Mouse (Mus musculus) heart, postnatal 10 days (tissue): Measurements from ENCODE around the gene Teddm1a. TPM values are rescaled to one million over a fixed set of nuclear protein-coding genes. Genes with fewer than 3 reads are reported as not detected.
A peak's percentile ranks its signal among the peaks of the same experiment; 100 is the strongest.
"Not testable (repeated sequence)": the region's sequence is repeated elsewhere in the genome, so short reads cannot be mapped to it uniquely, and the experiment has no call there.

Source experiments
- DNase-seq, 2 experiments: peaks; one replicate each; pipeline ENCODE4 v3.0.0; 2021
- intact Hi-C: fragments of 180-260 bp; cut with DNase I; formaldehyde crosslinking; loops from one replicate; pipeline ENCODE4 v1.15.1; 2025
- total RNA-seq, 2 experiments: library from RNA; stranded (reverse); gene quantifications; 2 replicates each; pipeline ENCODE4 v1.2.3; 2021

Gene Teddm1a
- not detected for total RNA-seq

- no peak for DNase-seq
- intact Hi-C loops = loop anchor here (10.0 kb wide), 1 partner anchor 833 kb away; no protein-coding TSS in a partner anchor
These were observed at the start of gene Teddm1a for GRCm38 (mm10) chr1:153891442-153891841. Teddm1a (plus strand) TSS chr1:153891742.

DNA sequence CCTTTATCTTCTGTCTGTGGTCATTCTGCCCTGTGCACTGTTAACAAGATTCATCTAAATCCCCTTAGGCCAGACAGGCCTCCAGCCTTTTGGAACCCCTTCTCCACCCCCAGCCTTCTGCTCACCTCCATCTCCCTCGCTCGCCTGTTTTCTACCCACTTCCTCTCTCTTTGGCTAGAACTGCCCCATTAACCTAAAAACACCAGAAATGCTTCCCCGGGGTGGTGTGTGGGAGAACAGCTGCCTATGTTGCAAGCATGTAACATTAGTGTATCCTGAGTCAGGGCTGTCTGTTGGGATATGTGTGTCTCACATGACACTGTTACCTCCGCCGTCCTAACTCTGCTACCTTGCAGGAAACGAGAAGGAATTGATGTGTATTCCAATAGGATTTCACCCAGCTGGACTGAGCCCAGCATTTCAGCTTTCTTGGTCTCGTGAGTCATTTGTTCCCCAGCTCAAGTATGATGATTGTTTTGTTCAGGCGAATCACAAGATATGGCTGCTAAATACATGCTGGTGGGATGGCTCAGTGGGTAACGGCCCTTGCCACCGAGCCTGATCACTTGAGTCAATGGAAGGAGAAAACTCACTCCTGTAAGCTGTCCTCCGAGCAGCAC lies 49.3 kb upstream of the Teddm1a start:
- intact Hi-C loops = no loop called here
- DNase-seq = peak; percentile 5 to 12

DNA sequence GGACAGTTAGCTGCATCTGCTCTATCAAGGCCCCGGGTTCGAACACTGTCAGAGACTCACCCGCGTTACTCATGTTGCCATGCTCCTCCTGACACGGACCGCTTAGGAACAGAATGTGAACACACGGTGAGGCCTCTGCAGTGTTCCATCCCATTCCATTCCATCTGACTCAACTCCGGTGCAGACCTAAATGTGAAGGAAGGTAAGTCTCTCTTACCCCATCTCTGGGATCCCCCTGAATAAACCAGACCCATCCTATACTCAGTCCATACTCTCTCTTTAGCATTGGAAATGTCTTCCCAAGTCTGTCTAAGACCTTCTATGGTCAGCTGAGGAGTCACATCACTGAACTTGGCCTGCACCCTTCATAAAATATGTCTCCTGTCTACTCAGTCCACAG lies 47.5 kb upstream of the Teddm1a start, which contains the start of gene Rgsl1:
Gene Rgsl1 (minus strand): TSS at position 101 of the 400 bp plus-strand sequence.
- intact Hi-C loops = no loop called here
- no peak for DNase-seq

DNA sequence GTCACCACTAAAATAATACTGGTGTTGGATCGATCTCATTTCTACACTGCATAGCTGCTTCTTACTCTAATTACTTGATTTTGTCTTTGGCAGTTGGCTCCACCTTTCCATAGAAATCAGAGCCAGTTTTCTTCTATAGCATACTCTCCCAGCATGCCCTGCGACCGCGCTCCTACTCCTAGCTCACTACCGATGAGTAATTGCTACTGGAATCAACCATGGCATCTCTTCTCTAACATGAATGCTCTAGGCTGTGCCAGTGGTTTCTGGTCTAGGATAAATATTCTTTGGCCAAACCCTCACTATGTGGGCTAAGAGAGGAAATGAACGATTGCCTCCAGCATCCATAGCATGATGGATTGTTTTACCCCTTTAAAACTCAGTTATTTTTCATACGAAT lies 45.1 kb upstream of the Teddm1a start:
- intact Hi-C loops = no loop called here
- DNase-seq = no peak

DNA sequence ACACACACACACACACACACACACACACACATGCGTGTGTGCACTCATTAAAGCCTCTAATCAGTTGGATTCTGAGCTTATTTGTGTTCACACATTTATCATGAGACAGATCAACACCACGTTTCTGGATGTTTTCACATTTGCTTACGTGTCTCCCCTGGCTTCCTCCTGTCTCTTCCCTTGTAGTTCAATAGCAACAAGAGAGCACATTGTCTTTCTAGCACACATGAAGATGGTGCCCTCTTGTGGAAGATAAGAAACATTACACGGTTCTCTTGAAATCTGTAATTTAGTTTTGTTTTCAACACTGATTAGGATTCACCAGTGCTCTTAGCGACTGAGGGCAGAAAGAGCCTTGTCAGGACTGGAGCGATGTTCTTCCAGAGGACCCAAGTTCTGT lies 44.7 kb upstream of the Teddm1a start:
- peak; percentile 1 to 32 for DNase-seq

DNA sequence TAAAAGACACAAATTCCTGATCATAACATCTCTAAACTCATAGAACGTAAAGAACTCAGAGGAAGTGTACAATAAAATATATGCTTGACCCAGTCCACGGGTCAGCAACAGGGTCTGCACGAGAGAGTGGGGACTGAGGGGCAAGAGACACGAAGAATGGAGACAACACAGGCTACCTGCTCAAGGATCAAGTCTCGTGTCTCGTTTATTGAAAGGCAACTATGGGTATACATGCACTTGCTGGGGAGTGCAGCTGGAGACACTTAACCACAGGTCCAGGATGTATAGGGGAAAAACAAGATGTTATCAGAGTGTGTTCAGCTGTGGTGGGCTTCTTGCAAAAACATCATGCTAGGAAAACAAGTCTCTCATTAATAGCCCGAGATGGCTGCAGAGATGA lies 38.8 kb upstream of the Teddm1a start:
- peak in 1 of 2 experiments; percentile 1 for DNase-seq
- intact Hi-C loops = not testable (repeated sequence)

More for the DNA sequence above, 44.7 kb upstream of the Teddm1a start:
- intact Hi-C loops = no loop called here

GRCm38 (mm10) chr1:153855946-153856345 lies 35.6 kb upstream of the Teddm1a start:
- intact Hi-C loops = no loop called here
- no peak for DNase-seq

DNA sequence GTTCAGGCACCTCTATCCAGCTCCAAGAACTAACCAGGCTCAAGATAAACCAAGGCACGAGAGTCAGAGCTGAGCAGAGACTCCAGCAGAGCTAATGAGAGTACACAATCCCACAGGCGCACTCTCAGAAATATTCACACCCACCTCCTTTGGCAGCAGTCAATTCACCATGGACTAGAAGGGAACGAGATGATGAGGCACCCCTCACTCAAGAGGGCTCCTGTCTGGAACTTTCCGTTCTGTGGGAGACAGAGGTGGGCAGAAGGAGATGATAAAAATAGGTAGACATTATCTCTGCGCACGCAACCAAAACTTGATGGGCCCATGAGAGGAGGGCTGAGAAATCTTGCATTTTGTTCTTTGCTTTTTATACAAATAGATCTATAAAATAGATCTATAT lies 17.5 kb upstream of the Teddm1a start, which contains the start of gene Teddm1b:
Gene Teddm1b (plus strand): TSS at position 301 of the 400 bp plus-strand sequence.
- intact Hi-C loops = no loop called here
- no peak for DNase-seq

DNA sequence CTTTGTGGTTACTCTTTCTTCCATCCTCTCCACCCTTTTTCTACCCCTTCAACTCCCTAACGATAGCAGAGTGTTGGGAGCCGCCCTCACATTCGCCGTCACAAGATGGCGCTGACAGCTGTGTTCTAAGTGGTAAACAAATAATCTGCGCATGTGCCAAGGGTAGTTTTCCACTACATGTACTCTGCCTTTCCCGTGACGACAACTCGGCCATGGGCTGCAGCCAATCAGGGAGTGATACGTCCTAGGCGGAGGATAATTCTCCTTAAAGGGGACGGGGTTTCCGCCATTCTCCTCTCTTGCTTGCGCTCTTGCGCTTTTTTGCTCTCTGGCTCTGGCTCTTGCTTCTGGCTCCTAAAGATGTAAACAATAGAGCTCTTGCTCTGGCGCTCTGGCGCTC lies 11.2 kb upstream of the Teddm1a start:
- intact Hi-C loops, DNase-seq: not testable (repeated sequence)

DNA sequence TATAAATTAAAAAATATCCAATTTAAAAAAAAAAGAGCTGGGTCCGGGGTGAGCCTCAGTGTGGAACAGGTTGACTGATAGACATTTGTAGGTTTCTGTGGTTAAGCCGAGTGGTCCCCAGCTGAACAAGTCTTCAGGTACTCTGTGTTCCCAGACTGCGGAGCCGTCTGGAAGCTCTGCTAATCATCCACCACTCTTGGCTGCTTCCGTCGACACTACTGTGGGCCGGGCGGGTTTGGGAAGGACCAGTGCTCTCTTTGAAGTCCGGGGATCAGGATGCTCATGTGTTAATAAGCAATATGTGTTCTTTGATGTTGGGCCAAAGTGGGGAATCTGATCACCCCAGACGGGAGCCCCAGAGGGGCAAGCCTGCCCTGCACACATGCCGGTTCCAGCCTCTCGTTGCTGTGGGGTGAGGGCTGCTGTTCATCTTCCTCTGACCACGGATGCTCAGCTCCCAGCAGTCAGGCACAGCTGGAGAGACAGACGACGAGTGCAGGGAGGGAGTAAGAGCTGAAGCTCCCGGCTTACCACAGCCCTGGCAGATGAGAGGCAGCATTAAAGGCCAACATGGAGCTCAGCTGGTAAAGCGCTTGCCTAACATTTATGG lies 5.4 kb upstream of the Teddm1a start:
- intact Hi-C loops = no loop called here
- DNase-seq = no peak

GRCm38 (mm10) chr1:153890121-153890520 lies 1.4 kb upstream of the Teddm1a start:
- intact Hi-C loops = loop anchor here (10.0 kb wide), 1 partner anchor 835 kb away; no protein-coding TSS in a partner anchor
- no peak for DNase-seq

DNA sequence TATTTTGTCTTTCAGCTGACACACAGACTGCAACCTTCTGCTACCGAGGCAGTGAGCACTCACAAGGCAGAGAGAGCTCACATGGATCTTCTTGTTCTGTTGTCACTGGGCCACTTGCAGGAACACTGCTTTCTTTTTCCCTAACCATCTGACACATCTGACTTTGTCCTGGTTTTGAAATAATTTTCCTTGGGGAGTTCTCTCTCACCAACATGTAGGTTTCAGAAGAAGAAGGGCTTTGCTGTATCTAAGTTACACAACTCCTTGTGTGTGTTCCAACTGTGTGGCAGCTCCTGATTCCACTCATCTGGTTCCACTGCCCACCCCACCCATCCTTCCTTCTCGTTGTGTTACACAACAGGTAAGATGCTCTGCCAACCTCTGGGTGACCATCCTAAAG lies 2.2 kb downstream of the Teddm1a start:
- intact Hi-C loops = loop anchor here (10.0 kb wide), 1 partner anchor 831 kb away; no protein-coding TSS in a partner anchor
- no peak for DNase-seq

- intact Hi-C loops = loop anchor here (10.0 kb wide), 1 partner anchor 830 kb away; no protein-coding TSS in a partner anchor
- DNase-seq = no peak
These were observed 2.8 kb downstream of the Teddm1a start for GRCm38 (mm10) chr1:153894201-153894893.

DNA sequence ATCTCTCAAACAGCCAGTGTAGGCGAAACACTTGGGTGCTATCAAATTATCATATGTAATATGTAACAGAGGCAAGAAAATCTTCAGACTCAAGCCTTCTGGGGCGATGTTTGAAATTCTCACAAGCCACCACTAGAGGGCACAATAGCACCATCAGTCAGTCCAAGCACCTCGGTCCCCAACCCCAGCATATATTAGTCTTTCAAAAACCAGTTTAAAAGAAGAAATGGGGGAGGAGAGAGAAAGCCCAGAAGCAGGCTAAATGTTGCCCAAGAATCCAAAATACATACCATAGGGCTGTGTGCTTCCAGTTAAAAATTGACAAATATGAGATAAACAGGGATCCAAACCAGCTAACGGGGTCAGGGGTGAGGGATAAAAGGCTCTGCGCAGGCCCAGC lies 3.4 kb downstream of the Teddm1a start:
- intact Hi-C loops = loop anchor here (1.0 to 10.0 kb wide), 4 partner anchors 136 to 830 kb away; no protein-coding TSS in a partner anchor

DNA sequence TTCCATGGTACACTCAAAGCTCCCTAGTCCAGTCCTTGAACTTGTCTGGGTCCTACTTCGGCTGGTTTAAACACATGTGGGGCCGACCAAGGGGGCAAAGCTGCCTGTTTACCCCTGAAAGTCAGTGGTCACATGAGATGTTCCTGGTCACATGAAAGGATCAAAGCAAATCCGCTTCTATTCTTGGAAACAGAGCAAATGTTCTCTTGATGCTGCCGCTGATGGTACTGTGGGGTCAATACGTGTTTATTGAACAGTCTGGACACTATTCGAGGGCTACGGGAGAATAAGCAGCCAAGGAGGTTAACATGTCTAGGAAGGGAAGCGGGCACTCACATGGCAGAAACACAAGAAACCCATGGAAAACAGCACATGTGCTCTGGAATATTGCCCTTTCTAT lies 5.7 kb downstream of the Teddm1a start:
- no peak for DNase-seq
- intact Hi-C loops = loop anchor here (10.0 kb wide), 1 partner anchor 828 kb away; no protein-coding TSS in a partner anchor

More for the DNA sequence above, 3.4 kb downstream of the Teddm1a start:
- peak; percentile 77 to 85 for DNase-seq

- no peak for DNase-seq
These were observed 7.6 kb downstream of the Teddm1a start for GRCm38 (mm10) chr1:153898989-153899730.

GRCm38 (mm10) chr1:153899731-153900380 lies 8.3 kb downstream of the Teddm1a start, which contains the start of the genes Glul and Teddm2:
Glul (plus strand) TSS chr1:153899944.
Teddm2 (minus strand) TSS chr1:153900228.
- DNase-seq = peak; percentile 97
- intact Hi-C loops = loop anchor here (1.0 to 10.0 kb wide), 3 partner anchors 19 to 825 kb away; no protein-coding TSS in a partner anchor

More at GRCm38 (mm10) chr1:153898989-153899730, 7.6 kb downstream of the Teddm1a start:
- intact Hi-C loops = loop anchor here (1.0 to 10.0 kb wide), 2 partner anchors 133 to 826 kb away; no protein-coding TSS in a partner anchor

- DNase-seq = peak in 1 of 2 experiments; percentile 61
- intact Hi-C loops = loop anchor here (2.0 kb wide), 1 partner anchor 18 kb away; no protein-coding TSS in a partner anchor
These were observed 8.8 kb downstream of the Teddm1a start for GRCm38 (mm10) chr1:153900381-153900780.
